Mouse (Mus musculus): Measurements from ENCODE around the gene Prnd.

Prnd gene

GRCm38 (mm10) chr2:131950598-131951095 lies at the start of gene Prnd:
Prnd (plus strand) TSS chr2:131950861.
- DNase-seq, result no peak

GRCm38 (mm10) chr2:131902423-131902822 lies 48.2 kb upstream of the Prnd start:
- DNase-seq, result no peak

- no peak for DNase-seq
These were observed 47.8 kb upstream of the Prnd start for GRCm38 (mm10) chr2:131902867-131903266.

- no peak for DNase-seq
These were observed 45.6 kb upstream of the Prnd start for GRCm38 (mm10) chr2:131905025-131905424.

- no peak for DNase-seq
These were observed 44.9 kb upstream of the Prnd start for GRCm38 (mm10) chr2:131905776-131906175.

GRCm38 (mm10) chr2:131906266-131906665 lies 44.4 kb upstream of the Prnd start:
- no peak for DNase-seq

GRCm38 (mm10) chr2:131906846-131907245 lies 43.8 kb upstream of the Prnd start:
- DNase-seq, result no peak

- DNase-seq, result no peak
These were observed 43.4 kb upstream of the Prnd start for GRCm38 (mm10) chr2:131907311-131907710.

- DNase-seq, result no peak
These were observed 42.3 kb upstream of the Prnd start for GRCm38 (mm10) chr2:131908351-131908861.

GRCm38 (mm10) chr2:131908906-131909305 lies 41.8 kb upstream of the Prnd start:
- DNase-seq, result no peak

- DNase-seq, result peak; percentile 96
These were observed 40.7 kb upstream of the Prnd start, which contains the start of the genes Prnp and Prn for GRCm38 (mm10) chr2:131909683-131910572. Prnp (plus strand) TSS chr2:131909928. Prn (plus strand) TSS chr2:131909957.

- DNase-seq, result no peak
These were observed 39.8 kb upstream of the Prnd start for GRCm38 (mm10) chr2:131910847-131911246.

GRCm38 (mm10) chr2:131911341-131911740 lies 39.3 kb upstream of the Prnd start:
- DNase-seq, result no peak

GRCm38 (mm10) chr2:131912526-131913258 lies 38.0 kb upstream of the Prnd start:
- DNase-seq, result no peak

- DNase-seq, result no peak
These were observed 18.3 kb upstream of the Prnd start for GRCm38 (mm10) chr2:131932275-131932902.

GRCm38 (mm10) chr2:131933013-131933412 lies 17.6 kb upstream of the Prnd start:
- DNase-seq, result no peak

- DNase-seq, result no peak
These were observed 17.1 kb upstream of the Prnd start for GRCm38 (mm10) chr2:131933598-131933997.

- no peak for DNase-seq
These were observed 16.4 kb upstream of the Prnd start for GRCm38 (mm10) chr2:131934243-131934642.

GRCm38 (mm10) chr2:131935390-131936105 lies 15.1 kb upstream of the Prnd start:
- no peak for DNase-seq

- no peak for DNase-seq
These were observed 14.3 kb upstream of the Prnd start for GRCm38 (mm10) chr2:131936410-131936809.

GRCm38 (mm10) chr2:131939404-131940111 lies 11.1 kb upstream of the Prnd start:
- DNase-seq, result peak; percentile 80

- no peak for DNase-seq
These were observed 10.2 kb upstream of the Prnd start for GRCm38 (mm10) chr2:131940506-131940905.
